Mouse (Mus musculus): ENCODE results near the gene Cyp4f18. TPM values are rescaled to one million over a fixed set of nuclear protein-coding genes. Genes with fewer than 3 reads are reported as not detected.
"Not testable (repeated sequence)": the region's sequence is repeated elsewhere in the genome, so short reads cannot be mapped to it uniquely, and the experiment has no call there.

The Cyp4f18 gene
- polyA plus RNA-seq (2014; fragmentation: Nextera tagmentation; extraction: Ambion mirVana) = 0.68 and 0.81 TPM in 2 replicates

DNA sequence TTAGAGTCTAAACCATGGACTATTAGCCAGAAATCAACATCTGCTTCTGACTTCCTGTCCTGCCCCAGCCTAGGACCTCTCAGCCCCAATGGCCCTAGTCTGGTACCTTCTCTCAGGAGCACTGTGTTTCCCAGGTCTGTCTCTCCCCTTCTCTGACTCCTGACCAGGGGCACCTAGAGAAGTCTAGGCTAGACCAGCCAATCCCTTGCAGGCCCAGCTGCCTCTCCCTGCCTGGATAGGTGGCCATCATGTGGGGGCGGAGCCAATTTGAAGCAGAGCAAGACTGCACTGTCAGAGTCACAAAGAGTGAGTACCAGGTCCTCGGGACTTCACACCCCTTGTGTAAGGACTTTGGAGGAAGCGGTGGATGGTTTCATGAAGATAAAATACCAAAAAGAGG, at the start of gene Cyp4f18:
Gene Cyp4f18, minus strand, starts transcription at position 154 of the 400 bp plus-strand sequence.
- Histone ChIP-seq H3K9ac (ENCODE audit: low read length) (no peak within 1 kb of the TSS), H3K4me1 (replicated peaks; ENCODE audit: control insufficient read depth, insufficient read depth, low read length) (no peaks in the 10 kb centered on the region), H3K27me3 (ENCODE audit: control insufficient read depth, insufficient read depth, low read length) (no peaks in the 10 kb centered on the region), H3K4me3 (ENCODE audit: low read depth, low read length) (no peak within 1 kb of the TSS), H3K36me3 (ENCODE audit: control insufficient read depth, insufficient read depth, low read length) (no peaks in the 10 kb centered on the region), H3K9me3 (ENCODE audit: control insufficient read depth, low read length) (no peaks in the 10 kb centered on the region), H3K27ac (ENCODE audit: low read depth, low read length) (no peak within 1 kb of the TSS), H3K4me2 (ENCODE audit: low read depth, low read length, severe bottlenecking) (no peak within 1 kb of the TSS)
- 74% methylated on average over 3 of the region's 3 CpGs for WGBS
- DNase-seq (ENCODE audit: low spot score) (no peak), ATAC-seq (replicated peaks; ENCODE audit: low FRiP score) (no peak)

DNA sequence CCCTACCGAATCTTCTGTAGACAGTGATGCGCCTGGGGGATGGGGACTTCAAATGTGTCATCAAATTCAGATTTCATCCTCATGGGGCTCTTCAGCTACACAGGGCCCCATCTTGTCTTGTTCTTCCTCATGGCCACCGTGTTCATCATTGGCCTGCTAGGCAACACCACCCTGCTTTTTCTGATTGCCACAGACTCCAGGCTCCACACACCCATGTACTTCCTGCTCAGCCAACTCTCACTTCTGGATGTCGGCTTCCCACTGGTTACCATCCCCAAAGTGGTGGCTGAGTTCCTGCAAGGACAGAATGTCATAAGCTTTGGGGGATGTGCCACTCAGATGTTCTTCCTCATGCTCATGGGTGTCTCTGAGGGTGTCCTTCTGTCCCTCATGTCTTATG, 48.2 kb upstream of the Cyp4f18 start:
- not testable (repeated sequence) for H3K36me3 ChIP-seq (ENCODE audit: control insufficient read depth, insufficient read depth, low read length); H3K4me3 ChIP-seq (ENCODE audit: low read depth, low read length); H3K9ac ChIP-seq (ENCODE audit: low read length); ATAC-seq (replicated peaks; ENCODE audit: low FRiP score); DNase-seq (ENCODE audit: low spot score); H3K4me1 ChIP-seq (replicated peaks; ENCODE audit: control insufficient read depth, insufficient read depth, low read length); H3K27me3 ChIP-seq (ENCODE audit: control insufficient read depth, insufficient read depth, low read length); H3K9me3 ChIP-seq (ENCODE audit: control insufficient read depth, low read length); H3K27ac ChIP-seq (ENCODE audit: low read depth, low read length); H3K4me2 ChIP-seq (ENCODE audit: low read depth, low read length, severe bottlenecking)
- WGBS = 93% methylated on average over 3 of the region's 4 CpGs

DNA sequence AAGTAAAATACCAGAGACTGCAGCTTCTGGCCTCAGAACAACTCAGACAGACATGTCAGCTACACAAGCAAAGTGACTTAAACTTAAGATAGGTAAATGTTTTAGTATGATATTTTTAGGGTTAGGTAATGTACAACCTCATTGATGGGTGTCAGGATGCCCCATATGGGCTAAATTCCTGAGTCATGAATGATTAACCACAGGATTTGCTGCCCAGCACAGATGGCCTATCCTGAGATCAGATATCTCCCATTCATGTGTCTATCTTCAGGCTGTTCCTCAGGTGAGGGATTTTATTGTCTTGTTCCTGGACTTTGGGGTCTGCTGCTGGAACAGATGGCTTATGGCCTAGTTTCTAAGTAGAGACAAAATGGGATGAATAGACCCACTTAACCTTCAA, 45.2 kb upstream of the Cyp4f18 start:
- H3K27me3 ChIP-seq (ENCODE audit: control insufficient read depth, insufficient read depth, low read length); DNase-seq (ENCODE audit: low spot score); H3K4me1 ChIP-seq (replicated peaks; ENCODE audit: control insufficient read depth, insufficient read depth, low read length): not testable (repeated sequence)

DNA sequence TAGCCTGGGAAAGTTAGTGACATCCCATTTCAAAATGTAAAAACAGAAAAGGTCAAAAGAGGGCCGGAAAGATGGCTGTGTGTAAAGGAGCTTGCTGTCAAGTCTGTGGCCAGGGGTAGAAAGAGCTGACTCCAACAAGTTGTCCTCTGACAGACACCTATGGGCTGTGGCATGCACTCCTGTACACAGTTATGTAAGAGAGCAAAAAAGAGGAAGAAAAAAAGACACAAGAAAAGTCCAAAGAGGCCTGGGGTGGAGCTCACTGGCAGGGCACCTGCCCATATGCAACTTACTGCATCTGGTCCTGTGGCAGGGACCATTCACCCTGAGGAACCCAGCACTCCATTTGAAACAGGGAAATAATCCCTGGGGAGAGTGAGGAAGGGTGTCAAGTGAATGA, 33.1 kb upstream of the Cyp4f18 start:
- Histone ChIP-seq H3K9ac (ENCODE audit: low read length) (no peak overlapping the region), H3K27me3 (ENCODE audit: control insufficient read depth, insufficient read depth, low read length) (no peaks in the 10 kb centered on the region), H3K4me2 (ENCODE audit: low read depth, low read length, severe bottlenecking) (no peak overlapping the region), H3K4me3 (ENCODE audit: low read depth, low read length) (no peak overlapping the region), H3K9me3 (ENCODE audit: control insufficient read depth, low read length) (no peaks in the 10 kb centered on the region), H3K36me3 (ENCODE audit: control insufficient read depth, insufficient read depth, low read length) (no peaks in the 10 kb centered on the region), H3K27ac (ENCODE audit: low read depth, low read length) (no peak overlapping the region), H3K4me1 (replicated peaks; ENCODE audit: control insufficient read depth, insufficient read depth, low read length) (no peaks in the 10 kb centered on the region)
- WGBS = 88% methylated on average over 1 of the region's 1 CpGs
- ATAC-seq (replicated peaks; ENCODE audit: low FRiP score) (no peak), DNase-seq (ENCODE audit: low spot score) (no peak)

More for the DNA sequence above, 45.2 kb upstream of the Cyp4f18 start:
- not testable (repeated sequence) for H3K4me3 ChIP-seq (ENCODE audit: low read depth, low read length); H3K27ac ChIP-seq (ENCODE audit: low read depth, low read length); ATAC-seq (replicated peaks; ENCODE audit: low FRiP score); H3K9ac ChIP-seq (ENCODE audit: low read length); H3K9me3 ChIP-seq (ENCODE audit: control insufficient read depth, low read length); H3K36me3 ChIP-seq (ENCODE audit: control insufficient read depth, insufficient read depth, low read length); H3K4me2 ChIP-seq (ENCODE audit: low read depth, low read length, severe bottlenecking)

DNA sequence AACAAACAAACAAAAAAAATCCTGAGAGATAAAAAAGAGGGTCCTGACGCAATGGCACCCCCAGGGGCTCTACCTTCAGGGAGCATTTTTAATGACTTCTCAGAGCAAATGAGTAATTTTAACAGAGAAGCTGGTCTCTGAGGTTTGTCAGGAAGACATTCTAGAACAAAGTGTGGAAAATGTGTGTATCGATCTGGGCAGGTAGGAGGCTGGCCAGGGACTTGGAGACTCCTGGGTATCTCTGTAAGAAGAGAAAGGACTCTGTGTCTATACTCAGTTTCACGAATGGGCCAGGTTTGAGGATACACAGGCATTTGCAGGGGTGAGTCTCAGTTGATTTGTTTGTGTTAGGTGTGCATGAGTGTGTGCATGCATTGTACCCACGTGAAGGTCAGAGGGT, 31.5 kb upstream of the Cyp4f18 start, which contains the start of gene Olfr372:
Gene Olfr372, plus strand, starts transcription at position 301 of the 400 bp plus-strand sequence.
- not testable (repeated sequence) for H3K36me3 ChIP-seq (ENCODE audit: control insufficient read depth, insufficient read depth, low read length); DNase-seq (ENCODE audit: low spot score); ATAC-seq (replicated peaks; ENCODE audit: low FRiP score); H3K4me2 ChIP-seq (ENCODE audit: low read depth, low read length, severe bottlenecking); H3K4me3 ChIP-seq (ENCODE audit: low read depth, low read length); H3K4me1 ChIP-seq (replicated peaks; ENCODE audit: control insufficient read depth, insufficient read depth, low read length); H3K9me3 ChIP-seq (ENCODE audit: control insufficient read depth, low read length); H3K27ac ChIP-seq (ENCODE audit: low read depth, low read length); H3K9ac ChIP-seq (ENCODE audit: low read length); H3K27me3 ChIP-seq (ENCODE audit: control insufficient read depth, insufficient read depth, low read length)
- WGBS = 79% methylated on average over 4 of the region's 4 CpGs

DNA sequence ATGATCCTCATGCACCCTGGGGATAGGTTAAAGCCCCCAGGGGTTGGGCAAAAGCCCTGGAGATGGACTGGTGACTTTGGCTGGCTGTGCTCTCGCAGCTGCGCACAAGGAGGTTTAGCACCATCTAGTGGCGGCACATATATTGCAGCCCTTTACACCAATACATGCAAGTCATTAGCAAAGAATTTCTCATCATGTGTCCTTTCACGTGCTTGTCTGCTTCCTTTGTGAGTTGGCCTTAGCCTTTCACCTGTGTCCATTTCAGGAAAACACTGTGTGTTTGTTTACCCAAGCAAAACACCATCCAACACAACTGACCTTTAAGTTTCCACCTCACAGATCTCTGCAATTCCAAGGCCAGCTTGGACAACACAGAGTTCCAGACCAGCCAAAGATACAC, 23.5 kb upstream of the Cyp4f18 start:
- H3K27ac ChIP-seq (ENCODE audit: low read depth, low read length); H3K27me3 ChIP-seq (ENCODE audit: control insufficient read depth, insufficient read depth, low read length); H3K9ac ChIP-seq (ENCODE audit: low read length); H3K9me3 ChIP-seq (ENCODE audit: control insufficient read depth, low read length); DNase-seq (ENCODE audit: low spot score); ATAC-seq (replicated peaks; ENCODE audit: low FRiP score); H3K4me1 ChIP-seq (replicated peaks; ENCODE audit: control insufficient read depth, insufficient read depth, low read length); H3K4me3 ChIP-seq (ENCODE audit: low read depth, low read length); H3K36me3 ChIP-seq (ENCODE audit: control insufficient read depth, insufficient read depth, low read length); H3K4me2 ChIP-seq (ENCODE audit: low read depth, low read length, severe bottlenecking): not testable (repeated sequence)
- WGBS = 50% methylated on average over 4 of the region's 4 CpGs

DNA sequence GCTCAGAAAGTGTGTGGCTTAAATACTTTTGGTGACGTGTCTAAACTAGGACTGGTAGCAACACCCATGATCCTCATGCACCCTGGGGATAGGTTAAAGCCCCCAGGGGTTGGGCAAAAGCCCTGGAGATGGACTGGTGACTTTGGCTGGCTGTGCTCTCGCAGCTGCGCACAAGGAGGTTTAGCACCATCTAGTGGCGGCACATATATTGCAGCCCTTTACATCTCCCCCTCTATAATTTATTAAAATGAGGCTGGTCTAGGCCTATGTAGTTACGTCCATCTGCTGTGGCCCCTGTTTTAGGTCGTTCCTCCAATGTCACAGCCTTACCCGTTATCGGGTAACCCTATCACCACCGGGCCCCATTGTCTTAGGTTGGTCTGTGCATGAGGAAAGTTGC, 15.5 kb upstream of the Cyp4f18 start:
- 15% methylated on average over 4 of the region's 9 CpGs for WGBS
- H3K36me3 ChIP-seq (ENCODE audit: control insufficient read depth, insufficient read depth, low read length); H3K27ac ChIP-seq (ENCODE audit: low read depth, low read length); H3K4me2 ChIP-seq (ENCODE audit: low read depth, low read length, severe bottlenecking); H3K4me1 ChIP-seq (replicated peaks; ENCODE audit: control insufficient read depth, insufficient read depth, low read length); DNase-seq (ENCODE audit: low spot score); H3K9ac ChIP-seq (ENCODE audit: low read length); H3K4me3 ChIP-seq (ENCODE audit: low read depth, low read length); H3K9me3 ChIP-seq (ENCODE audit: control insufficient read depth, low read length); ATAC-seq (replicated peaks; ENCODE audit: low FRiP score); H3K27me3 ChIP-seq (ENCODE audit: control insufficient read depth, insufficient read depth, low read length): not testable (repeated sequence)

DNA sequence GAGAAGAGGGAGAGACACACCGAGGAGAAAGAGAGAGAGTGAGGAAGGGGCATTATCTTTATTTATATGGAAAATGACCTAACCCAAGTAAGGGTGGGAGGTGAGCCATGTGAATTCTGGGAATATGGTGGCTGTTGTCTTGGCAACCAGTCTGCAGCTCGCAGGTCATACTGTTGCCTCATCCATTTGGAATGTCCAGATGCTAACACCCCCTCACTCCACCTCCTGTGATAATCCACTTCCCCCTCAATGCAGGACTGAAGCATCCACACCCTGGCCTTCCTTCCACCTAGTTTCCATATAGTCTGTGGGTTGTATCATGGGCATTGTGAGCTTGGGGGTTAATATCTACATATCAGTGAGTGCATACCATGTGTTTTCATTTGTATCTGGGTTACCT, 10.4 kb upstream of the Cyp4f18 start:
- no peaks in the 10 kb centered on the region for H3K36me3 ChIP-seq (ENCODE audit: control insufficient read depth, insufficient read depth, low read length)
- DNase-seq (ENCODE audit: low spot score) (no peak), ATAC-seq (replicated peaks; ENCODE audit: low FRiP score) (no peak)
- H3K9me3 ChIP-seq (ENCODE audit: control insufficient read depth, low read length) = no peaks in the 10 kb centered on the region
- no peak overlapping the region for H3K4me3 ChIP-seq (ENCODE audit: low read depth, low read length)
- H3K27ac ChIP-seq (ENCODE audit: low read depth, low read length) = no peak overlapping the region
- 71% methylated on average over 2 of the region's 2 CpGs for WGBS
- no peak overlapping the region for H3K4me2 ChIP-seq (ENCODE audit: low read depth, low read length, severe bottlenecking)
- no peaks in the 10 kb centered on the region for H3K4me1 ChIP-seq (replicated peaks; ENCODE audit: control insufficient read depth, insufficient read depth, low read length)
- no peak overlapping the region for H3K9ac ChIP-seq (ENCODE audit: low read length)
- H3K27me3 ChIP-seq (ENCODE audit: control insufficient read depth, insufficient read depth, low read length) = no peaks in the 10 kb centered on the region

DNA sequence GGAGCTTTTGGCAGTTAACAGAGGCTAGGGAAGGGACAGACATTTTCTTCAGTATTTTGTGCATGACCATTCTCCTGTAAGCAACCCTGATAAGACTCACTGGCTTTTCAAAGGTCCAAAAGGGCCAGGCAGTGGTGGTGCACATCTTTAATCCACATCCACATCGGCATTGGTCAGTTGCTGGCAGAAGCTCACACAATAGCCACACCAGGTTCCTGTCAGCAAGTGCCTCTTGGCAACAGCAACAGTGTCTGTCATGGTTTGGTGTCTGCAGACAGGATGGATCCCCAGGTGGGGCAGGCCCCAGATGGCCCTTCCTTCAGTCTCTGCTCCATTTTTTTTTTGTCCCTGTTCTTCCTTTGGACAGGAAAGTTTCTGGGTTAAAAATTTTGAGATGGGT, 9.6 kb upstream of the Cyp4f18 start:
- not testable (repeated sequence) for H3K4me3 ChIP-seq (ENCODE audit: low read depth, low read length); H3K9ac ChIP-seq (ENCODE audit: low read length); H3K4me1 ChIP-seq (replicated peaks; ENCODE audit: control insufficient read depth, insufficient read depth, low read length); DNase-seq (ENCODE audit: low spot score); H3K27me3 ChIP-seq (ENCODE audit: control insufficient read depth, insufficient read depth, low read length); H3K36me3 ChIP-seq (ENCODE audit: control insufficient read depth, insufficient read depth, low read length); H3K27ac ChIP-seq (ENCODE audit: low read depth, low read length); H3K4me2 ChIP-seq (ENCODE audit: low read depth, low read length, severe bottlenecking); ATAC-seq (replicated peaks; ENCODE audit: low FRiP score); H3K9me3 ChIP-seq (ENCODE audit: control insufficient read depth, low read length)
- WGBS = 74% methylated on average over 1 of the region's 1 CpGs

Data from forebrain, embryonic 11.5 days (tissue).